Mouse (Mus musculus) E14TG2a.4 (cell line): ENCODE results near the gene Impad1.

ENCODE experiments used
- CTCF ChIP-seq: conservative IDR thresholded peaks from 2 replicates; pipeline ENCODE4 v1.5.1; 2014; ENCODE audit warnings: low read length
- NANOG ChIP-seq: IDR thresholded peaks from 2 replicates; pipeline ENCODE4 v1.6.1; 2014; ENCODE audit warnings: borderline replicate concordance, low read length, mixed read lengths
- POU5F1 ChIP-seq: IDR thresholded peaks from 2 replicates; pipeline ENCODE4 v1.6.1; 2014; ENCODE audit warnings: low read length, borderline replicate concordance

DNA sequence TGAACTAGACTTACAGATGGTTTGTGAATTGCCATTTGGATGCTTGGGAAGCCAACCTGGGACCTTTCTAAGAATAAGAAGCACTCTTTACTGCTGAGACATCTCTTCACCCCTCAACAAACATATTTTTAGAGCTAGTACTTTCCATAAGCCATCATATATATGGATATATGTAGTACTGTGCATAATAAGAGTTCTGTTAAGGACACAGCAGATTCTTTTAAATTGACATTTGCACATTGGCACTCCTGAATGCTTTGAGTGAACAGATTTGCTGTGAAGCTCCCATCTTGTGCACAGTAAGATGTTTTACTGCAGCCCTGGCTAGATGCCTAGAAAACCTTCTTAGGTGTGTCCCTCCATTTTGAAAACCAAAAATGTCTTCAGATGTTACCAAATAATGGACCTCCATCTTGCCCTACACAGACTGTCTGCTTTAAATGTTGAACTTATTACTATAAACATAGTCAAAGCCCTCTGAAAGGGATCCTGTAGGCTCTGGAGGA, 13.8 kb downstream of the Impad1 start:
- TF ChIP-seq CTCF (no peak), NANOG (no peak), POU5F1 (no peak)
